Mouse (Mus musculus): ENCODE measurements at regions not wholly inside any gene's neighbourhood (a gene's known extent, or its start where the extent isn't known, plus 50 kb on each side); places are given as distances from the start of the nearest gene placed in this dataset.

- TF ChIP-seq EP300 (IDR thresholded peaks at IDR 0.05) (peak; percentile 34; the same call in 1 of the 2 replicates), CTCF (IDR thresholded peaks at IDR 0.05) (peak; percentile 16; the same call in 1 of the 2 replicates)
Measured at GRCm38 (mm10) chr3:14952169-14952729, 66.2 kb downstream of the Car2 start.
